Mouse (Mus musculus): ENCODE results near the gene Clk4.

GRCm38 (mm10) chr11:51274418-51274817 lies 12.9 kb downstream of the Clk4 start:
- TF ChIP-seq POLR2A (IDR thresholded peaks at IDR 0.05; ENCODE audit: control insufficient read depth, low read depth, low read length), result no peak
- TF ChIP-seq CTCF (IDR thresholded peaks at IDR 0.05; ENCODE audit: control insufficient read depth, insufficient read depth, insufficient replicate concordance, low read depth, low read length), result no peak
